Mouse (Mus musculus): Measurements from ENCODE around the gene Crip3. TPM values are rescaled to one million over a fixed set of nuclear protein-coding genes. Genes with fewer than 3 reads are reported as not detected.

The Crip3 gene
- 0.50 and 0.51 TPM in 2 replicates for polyA plus RNA-seq (2012; rRNA removed; ENCODE audit: low replicate concordance)

GRCm38 (mm10) chr17:46428761-46429414 is at the start of gene Crip3:
Crip3 (plus strand) TSS chr17:46428926.

GRCm38 (mm10) chr17:46383294-46384060 is 45.2 kb upstream of the Crip3 start, which contains the start of gene Zfp318:
Zfp318 (plus strand) TSS chr17:46383731.

GRCm38 (mm10) chr17:46438298-46438873 is 9.7 kb downstream of the Crip3 start, which contains the start of gene Slc22a7:
Slc22a7 (minus strand) TSS chr17:46438457.

Other genes with a start within 250 kb of the Crip3 start
- gene Polh, start 226.3 kb upstream of the Crip3 start, polyA plus RNA-seq (2012; rRNA removed; ENCODE audit: low replicate concordance), result 0.92 and 1.5 TPM in 2 replicates
- gene Xpo5, start 226.1 kb upstream of the Crip3 start, polyA plus RNA-seq (2012; rRNA removed; ENCODE audit: low replicate concordance), result 5.5 and 7.3 TPM in 2 replicates
- 19.3 and 22.3 TPM in 2 replicates for gene Polr1c, start 180.9 kb upstream of the Crip3 start, polyA plus RNA-seq (2012; rRNA removed; ENCODE audit: low replicate concordance)
- gene Yipf3, start 180.8 kb upstream of the Crip3 start, polyA plus RNA-seq (2012; rRNA removed; ENCODE audit: low replicate concordance), result 255 and 304 TPM in 2 replicates
- gene Lrrc73, start 175.4 kb upstream of the Crip3 start, polyA plus RNA-seq (2012; rRNA removed; ENCODE audit: low replicate concordance), result 1.0 and 2.1 TPM in 2 replicates
- gene Tjap1, start 145.9 kb upstream of the Crip3 start, polyA plus RNA-seq (2012; rRNA removed; ENCODE audit: low replicate concordance), result 85.8 and 90.0 TPM in 2 replicates
- gene Dlk2, start 131.5 kb upstream of the Crip3 start, polyA plus RNA-seq (2012; rRNA removed; ENCODE audit: low replicate concordance), result 0.48 and 0.71 TPM in 2 replicates
- 38.3 and 51.7 TPM in 2 replicates for gene Abcc10, start 100.6 kb upstream of the Crip3 start, polyA plus RNA-seq (2012; rRNA removed; ENCODE audit: low replicate concordance)
- 1.4 and 3.3 TPM in 2 replicates for gene Zfp318, start 45.2 kb upstream of the Crip3 start, polyA plus RNA-seq (2012; rRNA removed; ENCODE audit: low replicate concordance)
- gene Slc22a7, start 9.5 kb downstream of the Crip3 start, polyA plus RNA-seq (2012; rRNA removed; ENCODE audit: low replicate concordance), result not detected in 2 replicates
- gene Ttbk1, start 58.7 kb downstream of the Crip3 start, polyA plus RNA-seq (2012; rRNA removed; ENCODE audit: low replicate concordance), result 0.14 and 0.37 TPM in 2 replicates
- 2.9 and 3.5 TPM in 2 replicates for gene Dnph1, start 67.8 kb downstream of the Crip3 start, polyA plus RNA-seq (2012; rRNA removed; ENCODE audit: low replicate concordance)
- 5.4 and 7.1 TPM in 2 replicates for gene Cul9, start 117.5 kb downstream of the Crip3 start, polyA plus RNA-seq (2012; rRNA removed; ENCODE audit: low replicate concordance)
- 147 and 180 TPM in 2 replicates for gene Srf, start 127.2 kb downstream of the Crip3 start, polyA plus RNA-seq (2012; rRNA removed; ENCODE audit: low replicate concordance)
- 4.7 and 6.5 TPM in 2 replicates for gene Ptk7, start 200.6 kb downstream of the Crip3 start, polyA plus RNA-seq (2012; rRNA removed; ENCODE audit: low replicate concordance)
- gene Klc4, start 217.1 kb downstream of the Crip3 start, polyA plus RNA-seq (2012; rRNA removed; ENCODE audit: low replicate concordance), result 76.0 and 152 TPM in 2 replicates
- gene Mrpl2, start 217.3 kb downstream of the Crip3 start, polyA plus RNA-seq (2012; rRNA removed; ENCODE audit: low replicate concordance), result 101 and 186 TPM in 2 replicates
- 9.8 and 12.0 TPM in 2 replicates for gene Cul7, start 221.4 kb downstream of the Crip3 start, polyA plus RNA-seq (2012; rRNA removed; ENCODE audit: low replicate concordance)
- 28.4 and 38.6 TPM in 2 replicates for gene Rrp36, start 245.4 kb downstream of the Crip3 start, polyA plus RNA-seq (2012; rRNA removed; ENCODE audit: low replicate concordance)
- gene Mea1, start 249.9 kb downstream of the Crip3 start, polyA plus RNA-seq (2012; rRNA removed; ENCODE audit: low replicate concordance), result 45.3 and 69.5 TPM in 2 replicates

Measured in duodenum, adult 2 months (tissue).